Mouse (Mus musculus): ENCODE data around the gene Gdf3.
A peak's percentile ranks its signal among the peaks of the same experiment; 100 is the strongest.

The Gdf3 gene

DNA sequence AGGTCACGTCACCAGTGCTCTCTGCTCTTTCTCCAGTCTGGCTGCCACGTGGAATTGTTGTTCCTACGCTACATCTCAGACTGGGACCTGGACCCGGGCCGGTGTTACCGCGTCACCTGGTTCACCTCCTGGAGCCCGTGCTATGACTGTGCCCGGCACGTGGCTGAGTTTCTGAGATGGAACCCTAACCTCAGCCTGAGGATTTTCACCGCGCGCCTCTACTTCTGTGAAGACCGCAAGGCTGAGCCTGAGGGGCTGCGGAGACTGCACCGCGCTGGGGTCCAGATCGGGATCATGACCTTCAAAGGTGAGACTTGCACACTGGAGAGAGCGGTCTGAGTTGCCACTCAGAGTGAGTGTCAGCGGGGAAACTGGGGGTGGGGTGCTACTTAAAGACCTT lies 48.9 kb downstream of the Gdf3 start:
- DNase-seq: no peak

DNA sequence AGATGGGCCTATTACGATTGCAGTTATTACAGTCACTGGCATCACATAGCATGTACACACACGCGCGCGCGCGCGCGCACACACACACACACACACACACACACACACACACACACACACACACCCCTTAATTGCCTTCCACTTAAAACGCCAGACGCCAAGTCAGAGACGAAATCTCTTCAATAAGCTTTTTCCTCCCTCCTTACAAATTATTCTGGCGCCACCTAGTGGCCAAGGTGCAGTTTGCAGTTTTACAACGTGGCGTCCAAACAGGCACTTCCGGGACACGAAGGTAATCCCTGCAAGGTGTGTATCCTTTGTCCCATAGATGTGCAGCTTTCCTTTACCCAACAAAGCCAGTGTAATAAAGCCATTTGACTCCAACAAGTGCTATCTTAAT lies 49.5 kb downstream of the Gdf3 start:
- DNase-seq: peak; percentile 81

DNA sequence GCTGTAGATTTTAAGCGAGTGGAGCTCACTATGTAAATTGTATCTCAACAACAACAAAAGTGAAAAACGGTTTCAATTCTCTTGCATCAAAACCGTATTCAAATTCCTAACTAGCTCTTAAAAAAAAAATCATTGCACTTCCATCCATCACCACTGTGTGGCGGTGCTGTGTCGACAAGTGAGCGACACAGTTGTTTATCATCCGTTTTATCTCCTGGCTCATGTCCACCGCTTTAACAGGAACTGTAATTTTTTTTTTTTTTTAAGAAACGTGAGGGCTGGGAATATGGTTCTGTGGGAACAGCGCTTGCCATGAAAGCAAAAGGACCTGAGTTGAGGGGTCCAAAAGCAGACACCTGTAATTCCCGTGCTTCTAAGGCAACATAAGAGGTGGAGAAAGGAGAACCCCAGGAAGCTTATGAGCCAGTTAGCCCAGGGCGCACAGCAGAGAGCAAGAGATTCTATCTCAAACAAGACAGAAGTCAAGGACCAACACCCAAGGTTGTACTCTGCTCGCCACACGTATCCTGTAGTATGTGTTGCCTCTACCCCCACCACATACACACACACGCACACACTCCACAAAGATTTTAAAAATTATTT lies 52.8 kb downstream of the Gdf3 start:
- peak; percentile 85 for DNase-seq
